Mouse (Mus musculus): Measurements from ENCODE around the gene Camk1. TPM values are rescaled to one million over a fixed set of nuclear protein-coding genes. Genes with fewer than 3 reads are reported as not detected.
A peak's percentile ranks its signal among the peaks of the same experiment; 100 is the strongest.
"Not testable (repeated sequence)": the region's sequence is repeated elsewhere in the genome, so short reads cannot be mapped to it uniquely, and the experiment has no call there.

The Camk1 gene
- polyA plus RNA-seq, 1 experiment from 2014 or later: 50.8 TPM

DNA sequence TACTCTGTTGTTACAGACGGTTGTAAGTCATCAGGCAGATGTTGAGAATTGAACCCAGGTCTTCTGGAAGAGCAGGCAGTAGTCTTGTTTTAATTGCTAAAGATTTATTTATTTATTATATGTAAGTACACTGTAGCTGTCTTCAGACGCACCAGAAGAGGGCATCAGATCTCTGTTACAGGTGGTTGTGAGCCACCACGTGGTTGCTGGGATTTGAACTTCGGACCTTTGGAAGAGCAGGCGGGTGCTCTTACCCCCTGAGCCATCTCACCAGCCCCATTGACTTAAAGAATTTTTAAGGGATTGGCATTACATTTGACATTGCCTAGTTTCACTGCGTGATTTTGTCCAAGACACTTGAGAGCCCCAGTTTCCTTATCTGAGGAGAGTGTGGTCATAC, 11.1 kb downstream of the Camk1 start:
- not testable (repeated sequence) for H3K27ac ChIP-seq (ENCODE audit: low read depth, low read length); H3K4me2 ChIP-seq (ENCODE audit: low read depth); H3K4me3 ChIP-seq (ENCODE audit: low read depth, low read length); H3K9me3 ChIP-seq (ENCODE audit: control insufficient read depth, low read length); H3K36me3 ChIP-seq (ENCODE audit: control insufficient read depth, insufficient read depth, low read length); DNase-seq (ENCODE audit: low spot score); H3K27me3 ChIP-seq (ENCODE audit: control insufficient read depth, insufficient read depth, low read length); H3K4me1 ChIP-seq (ENCODE audit: control insufficient read depth, insufficient read depth, low read length); H3K9ac ChIP-seq (ENCODE audit: low read length); ATAC-seq (ENCODE audit: insufficient read depth, low FRiP score, low TSS enrichment)
- WGBS: 75% methylated on average over 6 of the region's 6 CpGs

DNA sequence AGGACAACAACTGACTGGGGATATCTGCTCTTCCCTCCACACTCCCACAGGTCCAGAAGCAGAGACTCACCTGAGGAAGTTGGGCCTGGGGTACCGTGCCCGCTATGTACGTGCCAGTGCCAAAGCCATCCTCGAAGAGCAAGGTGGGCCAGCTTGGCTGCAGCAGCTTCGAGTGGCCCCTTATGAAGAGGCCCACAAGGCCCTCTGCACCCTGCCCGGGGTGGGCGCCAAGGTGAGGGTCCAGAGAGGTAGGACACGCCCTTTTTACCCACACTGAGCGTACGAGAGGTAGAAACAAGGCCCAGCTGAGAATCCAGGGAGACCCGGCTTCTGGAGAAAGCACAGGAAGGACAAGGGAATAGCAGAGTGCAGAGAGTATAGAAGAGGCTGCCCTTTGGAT, 12.1 kb downstream of the Camk1 start:
- Histone ChIP-seq H3K4me2 (ENCODE audit: low read depth) (no peak overlapping the region), H3K36me3 (ENCODE audit: control insufficient read depth, insufficient read depth, low read length) (peaks cover 7% of the 10 kb centered on the region; the same call in 1 of the 2 replicates)

DNA sequence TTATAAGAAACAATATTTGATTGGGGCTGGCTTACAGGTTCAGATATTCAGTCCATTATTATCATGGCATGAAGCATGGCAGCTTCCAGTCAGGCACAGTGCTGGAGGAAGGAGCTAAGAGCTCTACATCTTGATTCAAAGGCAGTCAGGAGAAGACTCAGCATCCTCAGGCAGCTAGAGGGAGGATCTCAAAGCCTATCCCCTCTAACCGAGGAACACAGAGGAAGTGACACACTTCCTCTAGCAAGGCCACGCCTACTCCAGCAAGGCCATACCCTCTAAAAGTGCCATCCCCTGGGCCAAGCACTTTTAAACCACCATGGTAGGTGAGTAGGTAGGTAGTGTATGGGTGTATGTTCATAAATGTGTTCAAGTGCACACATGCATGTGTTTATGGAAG, 13.2 kb downstream of the Camk1 start:
- H3K9me3 ChIP-seq (ENCODE audit: control insufficient read depth, low read length): no peaks in the 10 kb centered on the region
- H3K36me3 ChIP-seq (ENCODE audit: control insufficient read depth, insufficient read depth, low read length): peaks cover 7% of the 10 kb centered on the region; the same call in 1 of the 2 replicates
- H3K9ac ChIP-seq (ENCODE audit: low read length): no peak overlapping the region
- H3K4me2 ChIP-seq (ENCODE audit: low read depth): no peak overlapping the region
- peaks cover 3% of the 10 kb centered on the region for H3K4me1 ChIP-seq (ENCODE audit: control insufficient read depth, insufficient read depth, low read length)
- WGBS: 53% methylated on average over 2 of the region's 2 CpGs
- no peaks in the 10 kb centered on the region for H3K27me3 ChIP-seq (ENCODE audit: control insufficient read depth, insufficient read depth, low read length)
- ATAC-seq (ENCODE audit: insufficient read depth, low FRiP score, low TSS enrichment) (no peak), DNase-seq (ENCODE audit: low spot score) (no peak)
- H3K27ac ChIP-seq (ENCODE audit: low read depth, low read length): no peak overlapping the region
- no peak overlapping the region for H3K4me3 ChIP-seq (ENCODE audit: low read depth, low read length)

More for the DNA sequence above, 12.1 kb downstream of the Camk1 start:
- H3K4me1 ChIP-seq (ENCODE audit: control insufficient read depth, insufficient read depth, low read length): no peaks in the 10 kb centered on the region
- DNase-seq (ENCODE audit: low spot score) (no peak), ATAC-seq (ENCODE audit: insufficient read depth, low FRiP score, low TSS enrichment) (no peak)
- no peak overlapping the region for H3K27ac ChIP-seq (ENCODE audit: low read depth, low read length)
- H3K9me3 ChIP-seq (ENCODE audit: control insufficient read depth, low read length): no peaks in the 10 kb centered on the region
- H3K9ac ChIP-seq (ENCODE audit: low read length): no peak overlapping the region
- no peaks in the 10 kb centered on the region for H3K27me3 ChIP-seq (ENCODE audit: control insufficient read depth, insufficient read depth, low read length)
- 94% methylated on average over 11 of the region's 11 CpGs for WGBS
- no peak overlapping the region for H3K4me3 ChIP-seq (ENCODE audit: low read depth, low read length)

DNA sequence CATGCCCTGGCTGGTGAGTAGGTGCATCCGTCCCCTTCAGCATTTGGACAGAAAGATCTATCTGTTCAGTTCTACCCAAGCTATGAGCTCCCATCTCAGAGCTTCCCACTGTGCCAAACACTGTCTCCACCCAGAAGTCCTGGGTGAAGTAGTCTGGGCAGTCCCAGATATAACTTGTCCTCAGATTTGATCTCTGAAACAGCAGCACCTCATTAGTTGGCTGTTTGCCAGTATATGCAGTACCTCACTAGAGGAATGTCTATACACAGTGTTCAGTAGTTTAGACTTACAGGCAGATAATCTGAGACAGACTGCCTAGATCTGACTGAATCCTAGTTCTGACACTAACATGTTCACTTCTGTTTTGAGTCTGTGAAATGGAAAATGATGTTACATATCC, 14.4 kb downstream of the Camk1 start:
- ATAC-seq (ENCODE audit: insufficient read depth, low FRiP score, low TSS enrichment) (no peak), DNase-seq (ENCODE audit: low spot score) (no peak)
- Histone ChIP-seq H3K27ac (ENCODE audit: low read depth, low read length) (no peak overlapping the region), H3K9ac (ENCODE audit: low read length) (no peak overlapping the region), H3K36me3 (ENCODE audit: control insufficient read depth, insufficient read depth, low read length) (0 out of 2 replicates have a peak, but pooled peaks cover 4% of the 10 kb centered on the region), H3K27me3 (ENCODE audit: control insufficient read depth, insufficient read depth, low read length) (no peaks in the 10 kb centered on the region), H3K4me3 (ENCODE audit: low read depth, low read length) (no peak overlapping the region), H3K4me2 (ENCODE audit: low read depth) (no peak overlapping the region), H3K9me3 (ENCODE audit: control insufficient read depth, low read length) (no peaks in the 10 kb centered on the region), H3K4me1 (ENCODE audit: control insufficient read depth, insufficient read depth, low read length) (peaks cover 3% of the 10 kb centered on the region)
- 96% methylated on average over 1 of the region's 1 CpGs for WGBS

DNA sequence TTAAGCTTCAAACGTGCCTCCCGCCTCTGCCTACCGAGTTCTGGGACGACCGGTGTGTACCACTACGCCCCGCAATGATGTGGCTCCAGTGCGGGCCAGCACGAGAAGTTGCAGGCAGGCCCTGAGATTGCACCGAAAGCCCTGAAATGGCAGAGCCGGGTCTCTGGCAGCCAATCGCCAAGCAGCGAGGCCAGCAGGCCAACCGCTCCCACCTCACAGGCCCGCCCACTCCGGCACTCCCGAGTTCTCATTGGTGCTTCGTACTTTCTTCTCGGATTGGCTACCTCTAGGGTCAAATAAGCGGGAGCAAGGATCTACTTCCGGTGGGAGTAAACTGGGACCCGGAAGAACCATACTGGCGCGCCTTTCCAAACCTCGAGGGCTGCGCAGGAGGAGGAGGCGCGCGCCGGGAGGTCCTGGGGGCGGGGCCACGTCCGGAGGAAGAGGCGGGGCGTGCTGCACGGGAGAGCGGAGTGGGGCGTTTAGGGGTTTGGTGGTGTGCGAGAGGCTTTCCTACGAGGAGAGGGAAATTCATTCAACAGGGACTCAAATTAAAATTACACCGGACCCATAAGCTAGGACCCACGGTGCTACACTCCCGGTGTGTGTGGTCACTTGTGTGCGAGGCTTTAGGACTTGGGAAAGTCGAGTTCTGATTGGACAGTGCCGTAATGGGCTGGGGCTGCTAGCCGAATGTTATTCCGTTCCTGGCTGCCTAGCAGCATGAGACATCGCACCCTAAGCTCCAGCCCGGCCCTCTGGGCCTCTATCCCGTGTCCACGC, 17.1 kb downstream of the Camk1 start, which contains the start of gene Ogg1:
Ogg1 (plus strand) TSS at position 440 of the 783 bp plus-strand sequence.
- WGBS: under 1% methylated on average over 52 of the region's 52 CpGs

DNA sequence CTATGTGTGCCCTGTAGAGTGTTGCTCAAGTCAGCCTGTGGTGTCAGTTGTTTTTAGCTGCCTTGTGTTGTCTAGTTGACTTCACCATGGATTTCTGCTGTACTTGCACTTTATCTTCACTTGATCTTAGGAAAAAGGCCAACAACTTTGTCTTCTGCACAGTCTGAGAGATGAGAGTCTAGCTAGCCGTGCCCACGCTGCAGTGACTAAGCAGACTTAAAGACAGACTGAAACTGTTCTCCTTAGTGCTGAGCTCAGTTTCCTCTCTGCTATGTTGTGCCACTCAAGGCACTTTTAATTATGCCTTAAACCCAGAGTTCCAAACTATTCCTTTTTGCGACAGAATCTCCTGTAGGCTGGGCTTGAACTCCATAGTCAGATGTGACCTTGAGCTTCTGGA, 27.8 kb downstream of the Camk1 start:
- no peaks in the 10 kb centered on the region for H3K9me3 ChIP-seq (ENCODE audit: control insufficient read depth, low read length)
- no peaks in the 10 kb centered on the region for H3K27me3 ChIP-seq (ENCODE audit: control insufficient read depth, insufficient read depth, low read length)
- ATAC-seq (ENCODE audit: insufficient read depth, low FRiP score, low TSS enrichment): no peak
- H3K27ac ChIP-seq (ENCODE audit: low read depth, low read length): no peak overlapping the region
- no peak overlapping the region for H3K4me2 ChIP-seq (ENCODE audit: low read depth)
- H3K36me3 ChIP-seq (ENCODE audit: control insufficient read depth, insufficient read depth, low read length): peaks cover 40% of the 10 kb centered on the region
- DNase-seq (ENCODE audit: low spot score): no peak
- 91% methylated on average over 3 of the region's 3 CpGs for WGBS
- H3K4me1 ChIP-seq (ENCODE audit: control insufficient read depth, insufficient read depth, low read length): no peaks in the 10 kb centered on the region
- no peak overlapping the region for H3K4me3 ChIP-seq (ENCODE audit: low read depth, low read length)
- H3K9ac ChIP-seq (ENCODE audit: low read length): no peak overlapping the region; the same call in 1 of the 2 replicates

More for the DNA sequence above, 17.1 kb downstream of the Camk1 start, which contains the start of gene Ogg1:
- Histone ChIP-seq H3K27me3 (ENCODE audit: control insufficient read depth, insufficient read depth, low read length) (no peaks in the 10 kb centered on the region), H3K4me2 (ENCODE audit: low read depth) (peak within 1 kb of the TSS; percentile 89), H3K36me3 (ENCODE audit: control insufficient read depth, insufficient read depth, low read length) (peaks cover 15% of the 10 kb centered on the region), H3K9me3 (ENCODE audit: control insufficient read depth, low read length) (no peaks in the 10 kb centered on the region), H3K9ac (ENCODE audit: low read length) (peak within 1 kb of the TSS; percentile 82), H3K27ac (ENCODE audit: low read depth, low read length) (peak within 1 kb of the TSS; percentile 85), H3K4me3 (ENCODE audit: low read depth, low read length) (peak within 1 kb of the TSS; percentile 58), H3K4me1 (ENCODE audit: control insufficient read depth, insufficient read depth, low read length) (peaks cover 3% of the 10 kb centered on the region)
- peak; percentile 97 for DNase-seq (ENCODE audit: low spot score)
- peak; percentile 98 for ATAC-seq (ENCODE audit: insufficient read depth, low FRiP score, low TSS enrichment)

DNA sequence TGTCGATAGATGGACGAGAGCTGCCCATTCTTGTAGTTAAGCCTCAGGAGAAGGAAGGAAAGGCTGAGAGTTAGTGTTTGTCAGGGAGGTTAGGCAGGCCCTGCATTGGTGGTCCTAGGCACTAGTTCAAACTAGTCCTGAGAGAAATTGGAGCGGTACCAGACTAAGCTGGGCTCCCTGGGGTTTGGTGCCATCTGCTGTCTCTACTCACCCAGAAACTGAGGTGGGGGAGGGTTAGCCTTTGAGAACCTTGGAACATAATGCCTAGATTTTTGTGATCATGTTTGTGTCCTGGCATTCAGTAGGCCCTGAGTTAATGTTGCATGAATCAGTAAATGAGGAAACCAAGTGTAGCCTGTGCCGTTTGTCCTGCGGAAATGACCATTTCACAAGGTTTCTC, 35.6 kb downstream of the Camk1 start:
- ATAC-seq (ENCODE audit: insufficient read depth, low FRiP score, low TSS enrichment) (no peak), DNase-seq (ENCODE audit: low spot score) (no peak)
- peak overlapping the region; percentile 99 for H3K4me2 ChIP-seq (ENCODE audit: low read depth)
- no peak overlapping the region for H3K27ac ChIP-seq (ENCODE audit: low read depth, low read length)
- 45% methylated on average over 5 of the region's 5 CpGs for WGBS
- H3K36me3 ChIP-seq (ENCODE audit: control insufficient read depth, insufficient read depth, low read length): no peaks in the 10 kb centered on the region
- no peaks in the 10 kb centered on the region for H3K9me3 ChIP-seq (ENCODE audit: control insufficient read depth, low read length)
- peak overlapping the region; percentile 89 for H3K9ac ChIP-seq (ENCODE audit: low read length)
- H3K4me3 ChIP-seq (ENCODE audit: low read depth, low read length): peak overlapping the region; percentile 91
- H3K27me3 ChIP-seq (ENCODE audit: control insufficient read depth, insufficient read depth, low read length): no peaks in the 10 kb centered on the region
- peaks cover 9% of the 10 kb centered on the region for H3K4me1 ChIP-seq (ENCODE audit: control insufficient read depth, insufficient read depth, low read length)

- DNase-seq (ENCODE audit: low spot score) (peak; percentile 56), ATAC-seq (ENCODE audit: insufficient read depth, low FRiP score, low TSS enrichment) (no peak)
- Histone ChIP-seq H3K36me3 (ENCODE audit: control insufficient read depth, insufficient read depth, low read length) (no peaks in the 10 kb centered on the region), H3K4me1 (ENCODE audit: control insufficient read depth, insufficient read depth, low read length) (peaks cover 9% of the 10 kb centered on the region), H3K27me3 (ENCODE audit: control insufficient read depth, insufficient read depth, low read length) (no peaks in the 10 kb centered on the region), H3K4me2 (ENCODE audit: low read depth) (peak overlapping the region; percentile 99), H3K4me3 (ENCODE audit: low read depth, low read length) (peak overlapping the region; percentile 91), H3K9ac (ENCODE audit: low read length) (peak overlapping the region; percentile 89), H3K9me3 (ENCODE audit: control insufficient read depth, low read length) (no peaks in the 10 kb centered on the region), H3K27ac (ENCODE audit: low read depth, low read length) (peak overlapping the region; percentile 97)
- under 1% methylated on average over 34 of the region's 34 CpGs for WGBS
Measured at GRCm38 (mm10) chr6:113307481-113308121, 36.2 kb downstream of the Camk1 start.
